Mouse (Mus musculus) ES-E14 (cell line): Measurements from ENCODE around the gene Wdfy2.

Source experiments
- CHD2 ChIP-seq: IDR thresholded peaks from 2 replicates; pipeline ENCODE4 v1.6.1; 2014; ENCODE audit warnings: mild to moderate bottlenecking, low read depth, low read length, inconsistent platforms
- MAFK ChIP-seq: IDR thresholded peaks from 2 replicates; pipeline ENCODE4 v1.6.1; 2014; ENCODE audit warnings: mild to moderate bottlenecking, low read depth, low read length, inconsistent platforms; ENCODE audit not compliant: insufficient read depth

GRCm38 (mm10) chr14:62868254-62868653 is 30.8 kb downstream of the Wdfy2 start:
- TF ChIP-seq CHD2 (no peak), MAFK (peak; percentile 70)
